Mouse (Mus musculus): ENCODE measurements around the gene Cnst. TPM values are rescaled to one million over a fixed set of nuclear protein-coding genes. Genes with fewer than 3 reads are reported as not detected.

Cnst gene
- total RNA-seq, 2 experiments from 2014 or later, result 31.9 to 34.4 TPM

GRCm38 (mm10) chr1:179617426-179617825 lies 71.3 kb downstream of the Cnst start:
- Histone ChIP-seq H3K4me3 (no peak overlapping the region), H3K27ac (no peak overlapping the region)
- DNase-seq (ENCODE audit: low spot score in 2 of 2), result no peak
- no peak for TF ChIP-seq CTCF (conservative IDR thresholded peaks at IDR 0.05)

- DNase-seq (ENCODE audit: low spot score in 2 of 2), result no peak
- no peak for TF ChIP-seq CTCF (conservative IDR thresholded peaks at IDR 0.05)
- no peak overlapping the region for H3K4me3 ChIP-seq
Measured at GRCm38 (mm10) chr1:179622665-179623064, 76.5 kb downstream of the Cnst start.

GRCm38 (mm10) chr1:179623657-179624056 lies 77.5 kb downstream of the Cnst start:
- peak; percentile 78 for TF ChIP-seq CTCF (conservative IDR thresholded peaks at IDR 0.05)
- Histone ChIP-seq H3K4me3 (no peak overlapping the region), H3K27ac (no peak overlapping the region)
- peak in 1 of 2 experiments; percentile 37 for DNase-seq (ENCODE audit: low spot score in 2 of 2)

More at GRCm38 (mm10) chr1:179622665-179623064, 76.5 kb downstream of the Cnst start:
- no peak overlapping the region for H3K27ac ChIP-seq

- peak; percentile 82 for TF ChIP-seq CTCF (conservative IDR thresholded peaks at IDR 0.05)
- Histone ChIP-seq H3K27ac (no peak overlapping the region), H3K4me3 (no peak overlapping the region)
- DNase-seq (ENCODE audit: low spot score in 2 of 2), result peak in 1 of 2 experiments; percentile 48
Measured at GRCm38 (mm10) chr1:179624354-179624753, 78.2 kb downstream of the Cnst start.

GRCm38 (mm10) chr1:179627855-179628254 lies 81.7 kb downstream of the Cnst start:
- no peak for TF ChIP-seq CTCF (conservative IDR thresholded peaks at IDR 0.05)
- Histone ChIP-seq H3K4me3 (no peak overlapping the region), H3K27ac (no peak overlapping the region)
- no peak for DNase-seq (ENCODE audit: low spot score in 2 of 2)

- no peak for TF ChIP-seq CTCF (conservative IDR thresholded peaks at IDR 0.05)
- no peak for DNase-seq (ENCODE audit: low spot score in 2 of 2)
- no peak overlapping the region for H3K27ac ChIP-seq
- H3K4me3 ChIP-seq, result no peak overlapping the region
Measured at GRCm38 (mm10) chr1:179628438-179629106, 82.4 kb downstream of the Cnst start.

- no peak for TF ChIP-seq CTCF (conservative IDR thresholded peaks at IDR 0.05)
- no peak overlapping the region for H3K27ac ChIP-seq
- H3K4me3 ChIP-seq, result no peak overlapping the region
- DNase-seq (ENCODE audit: low spot score in 2 of 2), result no peak
Measured at GRCm38 (mm10) chr1:179629276-179629675, 83.1 kb downstream of the Cnst start.

- Histone ChIP-seq H3K4me3 (no peak overlapping the region), H3K27ac (no peak overlapping the region)
- DNase-seq (ENCODE audit: low spot score in 2 of 2), result peak in 1 of 2 experiments; percentile 4
- TF ChIP-seq CTCF (conservative IDR thresholded peaks at IDR 0.05), result no peak
Measured at GRCm38 (mm10) chr1:179632746-179633413, 86.7 kb downstream of the Cnst start.

GRCm38 (mm10) chr1:179633414-179633752 lies 87.2 kb downstream of the Cnst start:
- peak in 1 of 2 experiments; percentile 45 for DNase-seq (ENCODE audit: low spot score in 2 of 2)
- peak; percentile 74 for TF ChIP-seq CTCF (conservative IDR thresholded peaks at IDR 0.05)
- no peak overlapping the region for H3K4me3 ChIP-seq
- no peak overlapping the region for H3K27ac ChIP-seq

- peak in 1 of 2 experiments; percentile 6 for DNase-seq (ENCODE audit: low spot score in 2 of 2)
Measured at GRCm38 (mm10) chr1:179634159-179634558, 88.0 kb downstream of the Cnst start.

GRCm38 (mm10) chr1:179642726-179643125 lies 96.6 kb downstream of the Cnst start:
- no peak for DNase-seq (ENCODE audit: low spot score in 2 of 2)
- TF ChIP-seq CTCF (conservative IDR thresholded peaks at IDR 0.05), result no peak
- Histone ChIP-seq H3K4me3 (no peak overlapping the region), H3K27ac (no peak overlapping the region)

More at GRCm38 (mm10) chr1:179634159-179634558, 88.0 kb downstream of the Cnst start:
- peak; percentile 60 for TF ChIP-seq CTCF (conservative IDR thresholded peaks at IDR 0.05)
- Histone ChIP-seq H3K4me3 (no peak overlapping the region), H3K27ac (no peak overlapping the region)

- Histone ChIP-seq H3K27ac (no peak overlapping the region), H3K4me3 (no peak overlapping the region)
- DNase-seq (ENCODE audit: low spot score in 2 of 2), result no peak
- no peak for TF ChIP-seq CTCF (conservative IDR thresholded peaks at IDR 0.05)
Measured at GRCm38 (mm10) chr1:179644151-179644550, 98.0 kb downstream of the Cnst start.

GRCm38 (mm10) chr1:179645101-179645979 lies 99.2 kb downstream of the Cnst start:
- no peak overlapping the region for H3K27ac ChIP-seq
- DNase-seq (ENCODE audit: low spot score in 2 of 2), result peak; percentile 84 to 90
- TF ChIP-seq CTCF (conservative IDR thresholded peaks at IDR 0.05), result peak; percentile 96
- H3K4me3 ChIP-seq, result peak overlapping the region; percentile 43; the same call in 1 of the 2 replicates
